Mouse (Mus musculus) thymus, postnatal 36 days (tissue): ENCODE data around the gene Khdc1b.
"Not testable (repeated sequence)": the region's sequence is repeated elsewhere in the genome, so short reads cannot be mapped to it uniquely, and the experiment has no call there.

Experiments used
- DNase-seq, 2 experiments: peaks; one replicate each; pipeline ENCODE4 v3.0.0; 2022; ENCODE audit warnings: mixed read lengths in 2 of 2

The Khdc1b gene

DNA sequence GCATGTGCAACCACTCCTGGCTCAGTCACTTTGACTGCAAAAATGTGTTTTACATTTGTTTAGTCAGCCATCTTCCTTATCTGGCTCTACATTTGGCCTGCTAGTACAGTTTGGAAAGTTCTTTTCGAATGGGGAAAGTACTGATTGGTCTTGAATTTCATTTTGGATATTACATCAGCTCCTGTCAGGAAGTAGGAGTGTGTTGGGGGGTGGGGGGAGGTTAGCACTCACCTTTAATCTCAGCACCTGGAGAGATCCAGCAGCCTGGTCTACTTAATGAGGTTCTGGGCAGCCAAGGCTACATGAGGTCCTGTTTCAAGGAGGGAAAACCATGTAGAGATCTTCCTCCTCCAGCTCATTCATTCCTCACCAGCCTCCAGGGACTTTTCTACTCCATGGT, at the start of gene Khdc1b:
TSS of gene Khdc1b (plus strand) at position 301 of the 400 bp plus-strand sequence.
- no peak for DNase-seq

DNA sequence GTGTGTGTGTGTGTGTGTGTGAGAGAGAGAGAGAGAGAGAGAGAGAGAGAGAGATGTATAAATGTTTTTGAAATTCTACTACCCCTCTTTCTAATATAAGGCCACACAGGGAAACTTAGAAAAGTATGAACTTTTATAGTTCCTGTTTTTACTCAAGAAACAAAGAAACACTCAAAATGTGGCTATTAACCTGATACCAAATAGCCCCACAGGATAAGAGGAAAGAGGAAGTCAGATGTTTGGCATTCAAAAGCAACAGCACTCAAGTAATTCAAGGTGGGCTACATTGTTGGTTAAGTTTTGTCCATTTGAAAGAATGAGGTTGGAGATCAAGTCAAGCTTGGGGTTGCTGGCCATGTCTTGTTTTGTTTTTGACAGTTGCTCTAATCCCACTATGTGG, 47.5 kb upstream of the Khdc1b start:
- DNase-seq: no peak

DNA sequence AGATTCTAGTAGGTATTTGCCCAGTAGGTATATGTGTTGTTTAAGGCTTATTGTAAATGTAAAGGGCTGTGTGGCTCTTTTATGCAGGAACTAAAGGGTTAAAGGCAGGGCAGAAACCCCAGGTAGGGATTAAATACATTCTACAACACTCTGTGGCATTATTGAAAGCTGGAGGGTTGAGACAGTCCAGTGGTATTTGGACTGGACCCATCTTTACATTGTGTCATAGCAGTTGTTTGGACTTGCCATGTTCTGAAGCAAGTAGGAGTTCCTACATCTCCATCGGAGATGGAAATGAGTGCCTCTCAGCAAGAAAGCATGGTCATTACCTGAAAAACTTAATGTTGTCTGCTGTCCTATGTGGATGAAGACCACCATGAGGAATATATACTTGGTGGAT, 42.6 kb upstream of the Khdc1b start:
- DNase-seq: no peak

DNA sequence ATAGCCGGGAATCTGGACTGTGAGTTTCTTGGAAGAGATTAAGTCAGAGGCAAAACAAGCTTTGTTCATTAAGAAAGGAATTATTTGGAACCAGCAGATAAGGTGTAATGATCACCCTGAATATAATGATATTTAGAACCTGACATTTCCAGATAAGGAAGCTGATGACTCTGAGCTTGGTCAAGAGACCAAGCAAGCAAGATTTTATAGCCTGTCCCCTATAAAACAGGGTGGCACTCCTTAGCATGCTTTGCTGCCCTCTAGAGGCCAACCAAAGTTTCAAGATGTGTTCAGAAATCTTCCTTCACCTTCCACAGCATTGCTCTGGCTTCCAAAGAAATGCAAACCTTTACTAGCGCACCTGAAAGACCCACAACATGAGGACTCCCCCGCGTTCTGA, 39.1 kb upstream of the Khdc1b start:
- DNase-seq: peak; percentile 32 to 40

DNA sequence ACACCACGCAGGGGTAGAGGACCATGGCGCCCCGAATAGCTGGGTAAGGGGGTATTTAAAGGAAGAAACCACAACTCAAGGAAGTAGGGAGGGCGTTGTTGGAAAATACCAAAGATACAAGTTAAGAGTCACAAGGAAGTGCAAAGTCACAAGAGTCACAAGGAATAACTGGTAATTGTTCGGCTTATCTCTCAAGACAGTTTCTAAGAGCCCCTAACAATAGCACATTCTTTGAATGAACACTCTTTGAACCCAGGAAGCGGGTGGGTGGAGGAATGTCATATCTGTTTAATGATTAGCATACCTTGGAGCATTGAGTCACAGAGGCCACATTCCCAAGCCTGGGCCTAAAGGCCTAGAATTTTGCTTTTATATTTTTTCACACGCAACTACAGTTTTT, 38.6 kb upstream of the Khdc1b start:
- DNase-seq: not testable (repeated sequence)

DNA sequence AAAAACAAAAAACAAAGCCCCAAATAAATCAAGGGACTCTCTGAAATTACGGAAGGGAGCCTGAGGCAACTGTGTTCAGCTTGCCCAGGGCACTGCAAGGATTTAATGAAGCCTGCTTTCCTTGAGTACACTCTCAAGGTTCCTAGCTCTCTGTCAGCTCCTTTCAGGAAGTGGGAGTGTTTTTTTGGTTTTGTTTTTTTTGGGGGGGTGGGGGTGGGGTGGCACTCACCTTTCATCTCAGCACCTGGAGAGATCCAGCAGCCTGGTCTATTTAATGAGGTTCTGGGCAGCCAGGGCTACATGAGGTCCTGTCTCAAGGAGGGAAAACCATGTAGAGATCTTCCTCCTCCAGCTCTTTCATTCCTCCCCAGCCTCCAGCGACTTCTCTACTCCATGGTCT, 34.0 kb upstream of the Khdc1b start, which contains the start of gene Khdc1a:
TSS of gene Khdc1a (plus strand) at position 301 of the 400 bp plus-strand sequence.
- DNase-seq: no peak

DNA sequence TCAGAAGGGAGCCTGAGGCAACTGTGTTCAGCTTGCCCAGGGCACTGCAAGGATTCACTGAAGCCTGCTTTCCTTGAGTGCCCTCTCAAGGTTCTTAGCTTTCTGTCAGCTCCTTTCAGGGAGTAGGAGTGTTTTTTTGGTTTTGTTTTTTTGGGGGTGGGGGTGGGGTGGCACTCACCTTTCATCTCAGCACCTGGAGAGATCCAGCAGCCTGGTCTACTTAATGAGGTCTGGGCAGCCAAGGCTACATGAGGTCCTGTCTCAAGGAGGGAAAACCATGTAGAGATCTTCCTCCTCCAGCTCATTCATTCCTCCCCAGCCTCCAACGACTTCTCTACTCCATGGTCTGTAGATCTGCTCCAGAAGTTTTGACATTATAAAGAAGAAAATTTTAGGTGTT, 15.3 kb upstream of the Khdc1b start, which contains the start of gene Khdc1c:
TSS of gene Khdc1c (plus strand) at position 301 of the 400 bp plus-strand sequence.
- not testable (repeated sequence) for DNase-seq

DNA sequence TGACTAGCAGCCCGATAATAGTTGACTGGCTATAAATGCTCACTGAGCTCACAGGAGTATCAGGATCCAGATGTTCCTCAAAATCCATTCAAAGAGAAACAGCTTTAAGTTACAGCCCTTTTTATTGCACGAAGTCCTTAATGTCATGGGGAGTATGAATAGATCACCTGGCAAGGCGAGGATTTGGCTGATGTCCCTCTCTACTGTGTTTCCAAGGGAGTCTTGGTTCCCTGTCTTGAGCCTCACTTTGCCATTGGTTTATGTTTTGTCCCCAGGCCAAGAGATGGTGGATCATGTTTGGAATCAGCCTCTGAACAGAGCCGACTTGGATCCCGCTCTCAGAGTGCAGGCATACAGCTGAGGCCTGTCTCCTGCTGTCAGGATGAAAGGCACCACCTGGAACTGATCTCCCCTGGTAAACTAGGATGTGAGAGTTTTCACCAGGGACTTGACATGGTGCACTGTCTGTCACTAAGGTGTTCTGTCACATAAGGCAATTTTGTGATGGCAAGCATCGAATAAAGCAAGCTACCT, 7.8 kb downstream of the Khdc1b start:
- no peak for DNase-seq

DNA sequence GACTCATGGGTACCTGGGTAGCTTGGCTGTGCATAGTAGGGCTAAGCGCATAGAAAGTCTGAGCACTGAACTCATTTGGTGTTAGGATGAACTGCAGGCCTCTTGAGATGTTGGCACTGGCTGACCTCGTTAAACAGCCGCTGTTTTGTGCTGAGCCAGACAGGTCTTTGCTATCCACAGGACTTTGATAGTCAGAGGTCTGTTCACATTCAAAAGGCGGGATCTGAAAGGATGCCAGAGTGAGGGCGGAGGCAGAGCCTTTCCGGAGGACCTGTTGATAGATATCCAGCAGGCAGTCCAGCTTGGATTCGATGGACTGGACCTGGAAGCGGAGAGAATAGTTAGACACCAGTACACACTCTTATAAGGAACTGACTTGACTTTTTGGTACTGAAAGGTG, 19.4 kb downstream of the Khdc1b start:
- DNase-seq: no peak

DNA sequence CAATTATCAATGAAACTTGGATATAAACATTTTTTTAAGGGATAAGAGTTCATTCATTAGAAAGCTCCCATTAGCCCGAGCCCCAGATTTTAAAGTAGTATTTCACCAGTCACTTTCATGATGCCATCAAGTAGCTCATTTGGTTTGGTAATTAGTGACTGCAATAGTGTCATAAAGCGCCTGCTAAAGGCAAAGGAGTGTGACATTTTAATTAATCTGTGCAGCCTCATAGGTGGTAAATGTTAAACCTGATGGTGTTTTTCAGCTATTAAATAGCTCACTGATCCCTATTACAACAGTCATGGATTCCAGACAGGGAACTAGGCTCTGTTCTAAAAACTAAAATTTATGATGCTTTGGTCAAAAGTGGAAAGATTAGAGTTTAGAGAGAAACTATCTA, 23.9 kb downstream of the Khdc1b start:
- no peak for DNase-seq

DNA sequence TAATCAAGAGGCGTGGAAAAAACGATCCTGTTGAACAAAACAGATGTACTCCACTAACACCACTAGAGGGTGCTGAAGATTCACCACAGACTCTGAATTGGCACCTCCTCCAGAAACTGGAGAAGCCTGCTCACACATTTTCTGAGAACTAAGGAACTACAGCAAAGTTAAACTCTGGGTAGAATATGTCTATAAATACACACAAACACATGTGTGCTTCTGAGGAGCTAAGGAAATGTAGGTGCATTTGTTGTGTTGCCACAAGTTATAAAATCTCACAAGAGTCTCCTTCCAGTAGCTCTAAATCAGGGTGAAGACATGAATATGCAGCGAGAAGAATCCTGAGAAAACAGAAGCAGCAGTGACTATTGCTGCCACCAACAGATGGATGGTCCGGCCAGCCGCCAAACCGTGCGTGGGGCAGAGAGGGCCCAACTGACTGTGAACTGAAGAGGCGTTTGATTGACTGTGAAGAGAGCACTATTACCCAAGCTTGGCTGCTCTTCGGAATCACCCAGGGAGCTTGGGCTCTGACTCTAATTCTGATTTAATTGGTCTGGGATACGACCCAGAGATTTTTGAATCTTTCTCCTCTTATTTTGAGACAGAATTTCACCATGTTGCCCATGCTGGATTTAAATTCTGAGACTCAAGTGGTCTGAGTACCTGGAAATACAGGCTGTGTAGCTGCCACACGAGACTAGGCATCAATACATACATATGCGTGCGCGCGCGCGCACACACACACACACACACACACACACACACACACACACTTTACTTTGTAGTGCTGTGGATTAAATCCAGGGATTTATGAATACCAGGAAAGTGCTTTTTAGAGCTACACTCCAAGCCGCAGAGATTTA, 28.2 kb downstream of the Khdc1b start:
- no peak for DNase-seq

DNA sequence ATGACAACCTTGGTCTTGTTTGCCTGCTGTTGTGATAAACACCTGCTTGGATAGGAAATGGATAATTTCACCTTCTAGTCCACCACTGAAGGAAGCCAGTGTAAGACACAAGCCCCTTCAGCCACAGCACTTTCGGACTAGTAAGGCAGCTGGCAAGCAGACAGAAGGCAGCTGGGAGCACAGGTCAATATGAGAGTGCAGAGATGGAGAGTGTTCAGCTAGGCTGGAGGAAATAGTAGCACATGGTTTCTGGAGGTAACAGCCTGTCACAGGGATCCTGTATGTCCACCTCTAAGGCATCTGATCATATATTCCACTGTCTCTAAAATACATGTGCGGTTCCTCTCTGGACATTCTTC, 28.8 kb downstream of the Khdc1b start:
- DNase-seq: no peak

DNA sequence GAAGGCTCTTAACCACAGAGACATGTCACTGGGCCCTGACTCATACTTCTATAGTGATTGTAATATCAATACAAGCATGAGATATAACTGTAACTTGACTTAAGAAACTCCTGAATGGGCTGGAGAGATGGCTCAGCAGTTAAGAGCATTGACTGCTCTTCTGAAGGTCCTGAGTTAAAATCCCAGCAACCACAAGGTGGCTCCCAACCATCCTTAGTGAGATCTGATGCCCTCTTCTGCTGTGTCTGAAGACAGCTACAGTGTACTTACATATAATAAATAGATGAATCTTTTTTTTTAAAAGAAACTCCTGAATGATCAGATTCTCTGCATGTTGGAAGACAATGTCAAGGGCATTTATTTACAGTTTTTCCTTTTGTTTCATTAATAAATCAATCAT, 36.0 kb downstream of the Khdc1b start:
- peak; percentile 16 for DNase-seq

DNA sequence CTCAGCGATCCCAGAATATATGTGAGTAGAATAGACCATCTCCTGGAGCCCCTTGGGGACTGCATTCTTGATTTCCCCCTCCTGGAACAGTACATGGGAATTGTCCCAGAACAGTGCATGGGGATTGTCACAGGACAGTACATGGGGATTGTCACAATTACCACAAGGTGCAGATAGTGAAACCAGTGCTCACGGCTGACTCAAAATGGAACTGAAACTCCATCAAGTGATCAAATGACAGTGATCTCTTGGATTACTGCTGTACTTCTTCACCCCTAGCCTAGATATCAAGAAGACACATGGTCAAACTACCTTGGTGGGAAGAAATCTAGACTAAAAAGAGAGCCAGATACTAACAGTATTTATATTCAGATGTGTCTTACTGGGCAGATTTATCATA, 42.3 kb downstream of the Khdc1b start:
- DNase-seq: no peak

DNA sequence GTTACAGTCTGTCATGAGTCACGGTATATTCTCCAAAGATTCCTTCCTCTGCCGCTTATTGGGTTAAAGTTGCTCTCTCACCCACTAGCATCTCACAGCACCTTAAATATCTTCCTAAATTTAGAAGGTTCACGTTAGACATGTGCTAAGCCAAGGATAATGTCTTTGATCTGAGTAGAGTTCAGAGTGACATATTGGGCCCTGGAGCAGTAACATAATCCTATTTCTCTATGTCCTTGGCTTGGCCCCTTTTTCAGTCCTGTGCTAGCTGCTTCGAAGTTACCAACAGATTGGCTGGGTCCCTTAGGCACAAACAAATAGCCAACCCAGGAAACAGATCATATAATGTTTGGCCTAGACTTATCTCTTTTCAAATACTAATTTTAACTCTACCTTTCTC, 44.7 kb downstream of the Khdc1b start:
- no peak for DNase-seq

DNA sequence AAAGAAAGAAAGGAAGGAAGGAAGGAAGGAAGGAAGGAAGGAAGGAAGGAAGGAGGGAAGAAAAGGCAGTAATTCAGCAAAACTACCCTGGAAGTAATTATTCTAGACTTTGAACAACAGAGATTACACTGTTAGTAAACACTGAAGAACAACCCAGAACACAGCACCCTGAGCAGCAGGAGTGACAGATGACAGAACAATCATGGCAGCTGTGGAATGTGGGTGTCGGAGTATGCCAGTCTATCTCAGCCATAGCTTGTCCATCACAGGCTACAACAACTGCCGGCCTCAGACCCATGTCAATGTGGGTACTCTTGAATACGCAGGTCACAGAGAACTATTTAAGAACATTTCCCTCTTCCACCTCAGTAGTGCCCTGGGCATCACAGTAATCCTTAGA, 48.3 kb downstream of the Khdc1b start:
- DNase-seq: no peak

DNA sequence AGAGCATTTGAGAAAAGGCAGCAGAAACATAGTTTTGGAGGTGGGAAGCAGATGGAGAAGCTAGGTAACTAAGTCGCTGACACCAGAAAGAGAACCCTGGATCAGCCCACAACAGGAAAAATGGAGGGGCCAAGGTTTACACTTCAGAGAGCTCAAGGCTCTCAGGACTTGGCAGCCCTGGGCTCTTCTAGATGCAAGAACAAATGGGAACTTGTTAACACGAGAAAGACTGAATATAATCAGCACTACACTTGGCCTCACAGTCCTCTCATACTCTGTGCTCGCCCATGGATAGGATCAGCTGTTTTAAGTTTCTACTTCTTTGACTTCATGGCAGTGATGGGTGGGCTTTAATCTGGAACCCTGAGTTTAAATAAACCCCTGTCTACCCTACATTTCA, 51.5 kb downstream of the Khdc1b start:
- no peak for DNase-seq
